In genomic region chr17:56302363-56302996, GRCm38 (mm10) we compare ENCODE assay signal across 8 mouse cellular contexts. TPM values are rescaled to one million over a fixed set of nuclear protein-coding genes. Genes with fewer than 3 reads are reported as not detected.
A peak's percentile ranks its signal among the peaks of the same experiment; 100 is the strongest.
DNase-seq lines count a peak whose midpoint lies in the region; ATAC-seq and TF ChIP-seq lines count a peak whose summit lies in the region.

No protein-coding gene starts in this region.

- no peaks in the 10 kb centered on the region for H3K9me3 ChIP-seq in hindbrain, embryonic 14.5 days (ENCODE audit: control insufficient read depth, low read length)
- H3K9me3 ChIP-seq in liver, embryonic 14.5 days (ENCODE audit: control insufficient read depth, low read length): no peaks in the 10 kb centered on the region

- H3K27me3 ChIP-seq in hindbrain, embryonic 14.5 days (ENCODE audit: control insufficient read depth, insufficient read depth, low read length): no peaks in the 10 kb centered on the region; the same call in 1 of the 2 replicates
- no peaks in the 10 kb centered on the region; the same call in 1 of the 2 replicates for H3K27me3 ChIP-seq in liver, embryonic 14.5 days (ENCODE audit: control insufficient read depth, insufficient read depth, low read length)

- WGBS in hindbrain, embryonic 14.5 days: 22% methylated on average over 13 of the region's 13 CpGs
- 46% methylated on average over 13 of the region's 13 CpGs for WGBS in liver, embryonic 14.5 days (ENCODE audit: insufficient replicate concordance)

- peak overlapping the region; percentile 65 for H3K27ac ChIP-seq in brown adipose tissue, adult 24 weeks (replicated peaks; ENCODE audit: low read depth, low read length)
- no peak overlapping the region for H3K27ac ChIP-seq in hindbrain, embryonic 14.5 days
- H3K27ac ChIP-seq in liver, embryonic 14.5 days: peak overlapping the region; percentile 81

- ATAC-seq in hindbrain, embryonic 14.5 days (ENCODE audit: low FRiP score): no peak
- peak; percentile 14 for ATAC-seq in liver, embryonic 14.5 days (ENCODE audit: insufficient read depth)

- peaks cover 10% of the 10 kb centered on the region for H3K4me1 ChIP-seq in brown adipose tissue, adult 24 weeks (ENCODE audit: control insufficient read depth, insufficient read depth, insufficient read length, low read length)
- H3K4me1 ChIP-seq in hindbrain, embryonic 14.5 days (replicated peaks; ENCODE audit: control insufficient read depth, insufficient read depth, low read length): peaks cover 7% of the 10 kb centered on the region; the same call in 1 of the 2 replicates
- H3K4me1 ChIP-seq in liver, embryonic 14.5 days (replicated peaks; ENCODE audit: control insufficient read depth in 2 of 2, insufficient read depth in 2 of 2, low read length in 1 of 2): peaks cover 16 to 26% of the 10 kb centered on the region in 2 experiments

- TF ChIP-seq EP300 in liver, embryonic 14.5 days (IDR thresholded peaks at IDR 0.05; ENCODE audit: low read depth): no peak

- intact Hi-C loops in left cerebral cortex, postnatal 4 days (cut with DNase I): no loop called here
- intact Hi-C loops in left cerebral cortex, postnatal 25 days (cut with DNase I): no loop called here

- no peak for TF ChIP-seq CTCF in liver, embryonic 14.5 days (IDR thresholded peaks at IDR 0.05; ENCODE audit: low read depth)

- no peak overlapping the region for H3K9ac ChIP-seq in hindbrain, embryonic 14.5 days
- H3K9ac ChIP-seq in liver, embryonic 14.5 days (replicated peaks): peak overlapping the region; percentile 75

- DNase-seq in left cerebral cortex, postnatal 4 days: peak; percentile 69
- no peak for DNase-seq in left cerebral cortex, postnatal 25 days (ENCODE audit: low spot score in 2 of 2)
- DNase-seq in hindbrain, embryonic 14.5 days (ENCODE audit: low spot score): no peak
- no peak for DNase-seq in liver, embryonic 14.5 days (ENCODE audit: low read depth in 3 of 3, low spot score in 3 of 3)
- no peak for DNase-seq in T-cell, adult 2 months (ENCODE audit: low spot score)
- DNase-seq in ovary, adult 18-20 months (ENCODE audit: low spot score): no peak
- DNase-seq in spleen, postnatal 14 days (ENCODE audit: low spot score in 2 of 2): no peak

- H3K4me3 ChIP-seq in brown adipose tissue, adult 24 weeks (ENCODE audit: insufficient read depth, low read depth, low read length): peak overlapping the region; percentile 21; the same call in 1 of the 2 replicates
- H3K4me3 ChIP-seq in hindbrain, embryonic 14.5 days (replicated peaks; ENCODE audit: low read length): no peak overlapping the region
- peak overlapping the region in 1 of 2 experiments; percentile 80; a peak in 2 of 4 replicates for H3K4me3 ChIP-seq in liver, embryonic 14.5 days (ENCODE audit: insufficient read depth in 1 of 2, low read depth in 2 of 2, low read length in 2 of 2)

- no peaks in the 10 kb centered on the region for H3K36me3 ChIP-seq in hindbrain, embryonic 14.5 days (replicated peaks; ENCODE audit: control insufficient read depth, insufficient read depth)
- peaks cover 27% of the 10 kb centered on the region for H3K36me3 ChIP-seq in liver, embryonic 14.5 days (replicated peaks; ENCODE audit: control insufficient read depth, insufficient read depth, low read depth)

- peak overlapping the region; percentile 82 for H3K4me2 ChIP-seq in hindbrain, embryonic 14.5 days (replicated peaks)
- H3K4me2 ChIP-seq in liver, embryonic 14.5 days (ENCODE audit: low read depth): peak overlapping the region; percentile 88

RNA-seq across cellular contexts. Expression of gene Uhrf1, which starts 0.6 kb away (rescaled TPM):
- total RNA-seq in left cerebral cortex, postnatal 4 days (2021): 10 to 100 TPM; 12.3 to 16.2 TPM
- total RNA-seq in left cerebral cortex, postnatal 25 days (2021): 1 to 10 TPM in 1 of 2 experiments, under 1 TPM in 1; 0.69 to 1.1 TPM
- 2.7 and 3.3 TPM in 2 replicates for polyA plus RNA-seq in brown adipose tissue, adult 24 weeks (2012; ENCODE audit: insufficient read depth, insufficient read length, missing spikeins)
- polyA plus RNA-seq in hindbrain, embryonic 14.5 days (2014; fragmentation: Nextera tagmentation; extraction: Ambion mirVana): 14.1 and 15.9 TPM in 2 replicates
- polyA plus RNA-seq in liver, embryonic 14.5 days (2012; rRNA removed): 72.6 and 86.2 TPM in 2 replicates
- polyA plus RNA-seq in liver, embryonic 14.5 days (2014; fragmentation: Nextera tagmentation; extraction: Ambion mirVana): 76.0 and 90.8 TPM in 2 replicates

RNA-seq across cellular contexts. Expression of gene Arrdc5, which starts 2.4 kb away (rescaled TPM):
- total RNA-seq in left cerebral cortex, postnatal 4 days (2021): not detected
- not detected for total RNA-seq in left cerebral cortex, postnatal 25 days (2021)
- polyA plus RNA-seq in brown adipose tissue, adult 24 weeks (2012; ENCODE audit: insufficient read depth, insufficient read length, missing spikeins): not detected in 2 replicates
- not detected in 2 replicates for polyA plus RNA-seq in hindbrain, embryonic 14.5 days (2014; fragmentation: Nextera tagmentation; extraction: Ambion mirVana)
- polyA plus RNA-seq in liver, embryonic 14.5 days (2012; rRNA removed): not detected in 2 replicates
- polyA plus RNA-seq in liver, embryonic 14.5 days (2014; fragmentation: Nextera tagmentation; extraction: Ambion mirVana): not detected in 2 replicates

RNA-seq across cellular contexts. Expression of gene Plin3, which starts 9.8 kb away (rescaled TPM):
- 1 to 10 TPM; 4.5 to 6.1 TPM for total RNA-seq in left cerebral cortex, postnatal 4 days (2021)
- 10 to 100 TPM in 1 of 2 experiments, 1 to 10 TPM in 1; 7.6 to 10.3 TPM for total RNA-seq in left cerebral cortex, postnatal 25 days (2021)
- polyA plus RNA-seq in brown adipose tissue, adult 24 weeks (2012; ENCODE audit: insufficient read depth, insufficient read length, missing spikeins): 62.9 and 78.2 TPM in 2 replicates
- polyA plus RNA-seq in hindbrain, embryonic 14.5 days (2014; fragmentation: Nextera tagmentation; extraction: Ambion mirVana): 13.9 and 16.4 TPM in 2 replicates
- 7.4 and 9.2 TPM in 2 replicates for polyA plus RNA-seq in liver, embryonic 14.5 days (2012; rRNA removed)
- polyA plus RNA-seq in liver, embryonic 14.5 days (2014; fragmentation: Nextera tagmentation; extraction: Ambion mirVana): 24.2 and 27.2 TPM in 2 replicates

RNA-seq across cellular contexts. Expression of gene Kdm4b, which starts 23.4 kb away (rescaled TPM):
- 100 to 1,000 TPM; 111 to 112 TPM for total RNA-seq in left cerebral cortex, postnatal 4 days (2021)
- total RNA-seq in left cerebral cortex, postnatal 25 days (2021): 10 to 100 TPM; 70.0 to 74.4 TPM
- polyA plus RNA-seq in brown adipose tissue, adult 24 weeks (2012; ENCODE audit: insufficient read depth, insufficient read length, missing spikeins): 6.4 and 17.7 TPM in 2 replicates
- polyA plus RNA-seq in hindbrain, embryonic 14.5 days (2014; fragmentation: Nextera tagmentation; extraction: Ambion mirVana): 62.2 and 64.3 TPM in 2 replicates
- 4.2 and 4.6 TPM in 2 replicates for polyA plus RNA-seq in liver, embryonic 14.5 days (2012; rRNA removed)
- 4.5 and 6.3 TPM in 2 replicates for polyA plus RNA-seq in liver, embryonic 14.5 days (2014; fragmentation: Nextera tagmentation; extraction: Ambion mirVana)

RNA-seq across cellular contexts. Expression of gene Ticam1, which starts 25.9 kb away (rescaled TPM):
- 1 to 10 TPM; 3.4 to 3.7 TPM for total RNA-seq in left cerebral cortex, postnatal 4 days (2021)
- total RNA-seq in left cerebral cortex, postnatal 25 days (2021): 1 to 10 TPM; 5.2 to 5.4 TPM
- polyA plus RNA-seq in brown adipose tissue, adult 24 weeks (2012; ENCODE audit: insufficient read depth, insufficient read length, missing spikeins): 9.2 and 10.5 TPM in 2 replicates
- polyA plus RNA-seq in hindbrain, embryonic 14.5 days (2014; fragmentation: Nextera tagmentation; extraction: Ambion mirVana): 1.4 and 1.5 TPM in 2 replicates
- polyA plus RNA-seq in liver, embryonic 14.5 days (2012; rRNA removed): 4.9 and 6.8 TPM in 2 replicates
- 3.4 and 3.8 TPM in 2 replicates for polyA plus RNA-seq in liver, embryonic 14.5 days (2014; fragmentation: Nextera tagmentation; extraction: Ambion mirVana)
